Mouse (Mus musculus): ENCODE measurements around the gene Tmem17. TPM values are rescaled to one million over a fixed set of nuclear protein-coding genes. Genes with fewer than 3 reads are reported as not detected.

Tmem17 gene
- polyA plus RNA-seq, 1 experiment: 3.3 TPM

- Histone ChIP-seq H3K27ac (ENCODE audit: insufficient read depth, low read depth, low read length) (no peak overlapping the region), H3K27me3 (replicated peaks; ENCODE audit: control insufficient read depth, insufficient read depth, low read length) (no peaks in the 10 kb centered on the region), H3K4me3 (ENCODE audit: insufficient read depth, low read depth, low read length) (no peak overlapping the region), H3K4me1 (ENCODE audit: control insufficient read depth, insufficient read depth, low read length) (no peaks in the 10 kb centered on the region), H3K36me3 (ENCODE audit: control insufficient read depth, insufficient read depth, low read length) (no peaks in the 10 kb centered on the region)
- no peak for TF ChIP-seq CTCF (conservative IDR thresholded peaks at IDR 0.05; ENCODE audit: insufficient read depth, insufficient read length, low read depth, low read length)
- 96% methylated on average over 1 of the region's 1 CpGs for WGBS
- no peak for DNase-seq
Observed at GRCm38 (mm10) chr11:22524606-22525005, 12.7 kb downstream of the Tmem17 start.

GRCm38 (mm10) chr11:22540600-22540999 is 28.7 kb downstream of the Tmem17 start:
- H3K27me3 ChIP-seq (replicated peaks; ENCODE audit: control insufficient read depth, insufficient read depth, low read length): no peaks in the 10 kb centered on the region
- no peaks in the 10 kb centered on the region for H3K4me1 ChIP-seq (ENCODE audit: control insufficient read depth, insufficient read depth, low read length)
- no peaks in the 10 kb centered on the region for H3K36me3 ChIP-seq (ENCODE audit: control insufficient read depth, insufficient read depth, low read length)
- TF ChIP-seq POLR2A (IDR thresholded peaks at IDR 0.05; ENCODE audit: low read depth, low read length): no peak
- no peak for TF ChIP-seq CTCF (conservative IDR thresholded peaks at IDR 0.05; ENCODE audit: insufficient read depth, insufficient read length, low read depth, low read length)
- 78% methylated on average over 1 of the region's 1 CpGs for WGBS
- DNase-seq: no peak
- H3K4me3 ChIP-seq (ENCODE audit: insufficient read depth, low read depth, low read length): no peak overlapping the region
- no peak overlapping the region for H3K27ac ChIP-seq (ENCODE audit: insufficient read depth, low read depth, low read length)

GRCm38 (mm10) chr11:22560061-22560460 is 48.2 kb downstream of the Tmem17 start:
- H3K4me1 ChIP-seq (ENCODE audit: control insufficient read depth, insufficient read depth, low read length): no peaks in the 10 kb centered on the region
- no peaks in the 10 kb centered on the region for H3K27me3 ChIP-seq (replicated peaks; ENCODE audit: control insufficient read depth, insufficient read depth, low read length)
- 72% methylated on average over 1 of the region's 1 CpGs for WGBS
- H3K27ac ChIP-seq (ENCODE audit: insufficient read depth, low read depth, low read length): no peak overlapping the region
- no peak overlapping the region for H3K4me3 ChIP-seq (ENCODE audit: insufficient read depth, low read depth, low read length)
- H3K36me3 ChIP-seq (ENCODE audit: control insufficient read depth, insufficient read depth, low read length): no peaks in the 10 kb centered on the region
- no peak for DNase-seq
- TF ChIP-seq POLR2A (IDR thresholded peaks at IDR 0.05; ENCODE audit: low read depth, low read length) (no peak), CTCF (conservative IDR thresholded peaks at IDR 0.05; ENCODE audit: insufficient read depth, insufficient read length, low read depth, low read length) (no peak)

GRCm38 (mm10) chr11:22560503-22561328 is 48.8 kb downstream of the Tmem17 start:
- TF ChIP-seq CTCF (conservative IDR thresholded peaks at IDR 0.05; ENCODE audit: insufficient read depth, insufficient read length, low read depth, low read length) (no peak), POLR2A (IDR thresholded peaks at IDR 0.05; ENCODE audit: low read depth, low read length) (no peak)
- Histone ChIP-seq H3K27ac (ENCODE audit: insufficient read depth, low read depth, low read length) (no peak overlapping the region), H3K27me3 (replicated peaks; ENCODE audit: control insufficient read depth, insufficient read depth, low read length) (no peaks in the 10 kb centered on the region), H3K4me3 (ENCODE audit: insufficient read depth, low read depth, low read length) (no peak overlapping the region), H3K36me3 (ENCODE audit: control insufficient read depth, insufficient read depth, low read length) (no peaks in the 10 kb centered on the region), H3K4me1 (ENCODE audit: control insufficient read depth, insufficient read depth, low read length) (no peaks in the 10 kb centered on the region)
- WGBS: 37% methylated on average over 6 of the region's 6 CpGs
- peak; percentile 37 for DNase-seq

- WGBS: 93% methylated on average over 4 of the region's 4 CpGs
Observed at GRCm38 (mm10) chr11:22561329-22561592, 49.4 kb downstream of the Tmem17 start.

GRCm38 (mm10) chr11:22563706-22564105 is 51.8 kb downstream of the Tmem17 start:
- no peaks in the 10 kb centered on the region for H3K27me3 ChIP-seq (replicated peaks; ENCODE audit: control insufficient read depth, insufficient read depth, low read length)
- DNase-seq: no peak
- no peaks in the 10 kb centered on the region for H3K4me1 ChIP-seq (ENCODE audit: control insufficient read depth, insufficient read depth, low read length)
- 54% methylated on average over 3 of the region's 3 CpGs for WGBS
- TF ChIP-seq POLR2A (IDR thresholded peaks at IDR 0.05; ENCODE audit: low read depth, low read length) (no peak), CTCF (conservative IDR thresholded peaks at IDR 0.05; ENCODE audit: insufficient read depth, insufficient read length, low read depth, low read length) (no peak)
- no peak overlapping the region for H3K27ac ChIP-seq (ENCODE audit: insufficient read depth, low read depth, low read length)
- no peak overlapping the region for H3K4me3 ChIP-seq (ENCODE audit: insufficient read depth, low read depth, low read length)
- no peaks in the 10 kb centered on the region for H3K36me3 ChIP-seq (ENCODE audit: control insufficient read depth, insufficient read depth, low read length)

More at GRCm38 (mm10) chr11:22561329-22561592, 49.4 kb downstream of the Tmem17 start:
- Histone ChIP-seq H3K36me3 (ENCODE audit: control insufficient read depth, insufficient read depth, low read length) (no peaks in the 10 kb centered on the region), H3K27me3 (replicated peaks; ENCODE audit: control insufficient read depth, insufficient read depth, low read length) (no peaks in the 10 kb centered on the region), H3K4me1 (ENCODE audit: control insufficient read depth, insufficient read depth, low read length) (no peaks in the 10 kb centered on the region), H3K4me3 (ENCODE audit: insufficient read depth, low read depth, low read length) (no peak overlapping the region), H3K27ac (ENCODE audit: insufficient read depth, low read depth, low read length) (no peak overlapping the region)
- DNase-seq: no peak
- TF ChIP-seq CTCF (conservative IDR thresholded peaks at IDR 0.05; ENCODE audit: insufficient read depth, insufficient read length, low read depth, low read length) (no peak), POLR2A (IDR thresholded peaks at IDR 0.05; ENCODE audit: low read depth, low read length) (no peak)

- no peaks in the 10 kb centered on the region for H3K4me1 ChIP-seq (ENCODE audit: control insufficient read depth, insufficient read depth, low read length)
- peak; percentile 13 for DNase-seq
- 64% methylated on average over 3 of the region's 3 CpGs for WGBS
- H3K27ac ChIP-seq (ENCODE audit: insufficient read depth, low read depth, low read length): no peak overlapping the region
- no peaks in the 10 kb centered on the region for H3K27me3 ChIP-seq (replicated peaks; ENCODE audit: control insufficient read depth, insufficient read depth, low read length)
- H3K36me3 ChIP-seq (ENCODE audit: control insufficient read depth, insufficient read depth, low read length): no peaks in the 10 kb centered on the region
- TF ChIP-seq CTCF (conservative IDR thresholded peaks at IDR 0.05; ENCODE audit: insufficient read depth, insufficient read length, low read depth, low read length): no peak
- no peak for TF ChIP-seq POLR2A (IDR thresholded peaks at IDR 0.05; ENCODE audit: low read depth, low read length)
- H3K4me3 ChIP-seq (ENCODE audit: insufficient read depth, low read depth, low read length): no peak overlapping the region
Observed at GRCm38 (mm10) chr11:22564676-22565075, 52.8 kb downstream of the Tmem17 start.

Other genes with a start within 250 kb of the Tmem17 start
- gene Ehbp1, start 169.8 kb upstream of the Tmem17 start, polyA plus RNA-seq (2012; rRNA removed): 1.6 and 2.5 TPM in 2 replicates